Mouse (Mus musculus) midbrain, embryonic 10.5 days (tissue): Measurements from ENCODE around the gene Zfp853. TPM values are rescaled to one million over a fixed set of nuclear protein-coding genes. Genes with fewer than 3 reads are reported as not detected.

ENCODE experiments used
- DNase-seq: peaks from one replicate; pipeline ENCODE4 v3.0.0-alpha.2; 2017; ENCODE audit warnings: low spot score
- H3K27ac ChIP-seq: fragments of 300-500 bp; sonication (generic); replicated peaks from 2 replicates; pipeline ENCODE4 v1.5.1; 2016; ENCODE audit warnings: mild to moderate bottlenecking
- H3K27me3 ChIP-seq: fragments of 300-500 bp; sonication (generic); 2 replicates; pipeline ENCODE4 v1.6.1; 2016; ENCODE audit warnings: low read depth, mild to moderate bottlenecking; ENCODE audit not compliant: poor library complexity, severe bottlenecking
- H3K36me3 ChIP-seq: fragments of 300-500 bp; sonication (generic); 2 replicates; pipeline ENCODE4 v1.6.1; 2016; ENCODE audit warnings: mild to moderate bottlenecking, moderate library complexity
- H3K4me1 ChIP-seq: fragments of 300-500 bp; sonication (generic); 2 replicates; pipeline ENCODE4 v1.6.1; 2016
- H3K4me3 ChIP-seq: fragments of 300-500 bp; sonication (generic); 2 replicates; pipeline ENCODE4 v1.5.1; 2016; ENCODE audit warnings: mild to moderate bottlenecking, moderate library complexity
- H3K9me3 ChIP-seq: fragments of 300-500 bp; sonication (generic); replicated peaks from 2 replicates; pipeline ENCODE4 v1.6.1; 2016; ENCODE audit warnings: mild to moderate bottlenecking
- WGBS: fragments of 180-500 bp; shearing (Covaris S2); methylation state at CpG from one replicate; pipeline ENCODE4 v1.1.7; 2016; 5-methylcytosine and 5-hydroxymethylcytosine counted together
- polyA plus RNA-seq: library from polyadenylated mRNA; unstranded; fragments of >200 nt; fragmentation: Nextera tagmentation; extraction: Ambion mirVana; gene quantifications from 2 replicates; pipeline ENCODE4 v1.2.1, GENCODE M21; 2016

Gene Zfp853
- polyA plus RNA-seq, 1 experiment from 2014 or later = not detected

DNA sequence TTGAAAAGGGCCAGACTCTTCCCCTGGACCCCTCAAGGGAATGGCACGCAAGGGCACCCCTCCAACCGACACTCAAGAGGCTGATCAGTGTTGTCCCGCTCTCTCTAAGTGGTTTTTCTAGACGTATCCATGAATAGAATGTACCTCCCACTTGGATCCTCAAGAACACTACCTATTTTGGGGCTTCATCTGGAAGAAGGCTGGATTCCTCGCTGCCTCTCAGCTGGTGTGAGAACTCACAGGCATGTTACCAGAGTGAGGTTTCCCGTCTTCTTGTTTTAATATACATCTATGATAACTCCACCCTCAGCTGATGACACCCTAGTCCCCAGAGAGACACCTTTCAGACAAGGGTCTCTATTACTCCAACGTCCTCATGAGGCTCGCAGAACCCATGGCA, 31.8 kb downstream of the Zfp853 start:
- Histone ChIP-seq H3K36me3 (peaks cover 84% of the 10 kb centered on the region), H3K27ac (no peak overlapping the region), H3K4me3 (no peak overlapping the region), H3K27me3 (peaks cover 27% of the 10 kb centered on the region), H3K9me3 (no peaks in the 10 kb centered on the region), H3K4me1 (no peaks in the 10 kb centered on the region)
- no peak for DNase-seq
- 96% methylated on average over 8 of the region's 8 CpGs for WGBS

DNA sequence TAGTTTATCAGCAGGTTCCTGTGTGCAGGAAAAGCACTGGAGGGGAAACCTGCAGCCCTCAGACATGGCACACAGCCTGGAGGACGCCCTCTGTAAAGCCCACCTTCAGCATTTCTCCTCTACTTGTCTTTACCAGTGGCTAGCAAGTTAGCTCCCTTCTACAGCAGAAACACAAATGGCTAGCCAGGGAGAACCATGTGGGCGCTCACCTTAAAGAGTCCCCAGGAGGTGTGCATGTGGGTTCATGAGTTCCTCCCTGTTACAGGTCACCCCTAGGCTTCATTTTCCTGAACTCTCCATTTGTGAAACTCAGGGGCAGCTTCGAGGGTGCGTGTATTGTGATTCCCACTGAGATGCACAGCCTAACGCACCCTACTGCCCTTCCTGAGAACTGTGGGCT, 37.6 kb downstream of the Zfp853 start:
- WGBS = 69% methylated on average over 5 of the region's 5 CpGs
- DNase-seq = no peak
- Histone ChIP-seq H3K4me3 (no peak overlapping the region), H3K27me3 (peaks cover 86% of the 10 kb centered on the region), H3K36me3 (peaks cover 89% of the 10 kb centered on the region), H3K4me1 (peaks cover 30% of the 10 kb centered on the region), H3K9me3 (no peaks in the 10 kb centered on the region), H3K27ac (no peak overlapping the region)

- Histone ChIP-seq H3K4me1 (peaks cover 30% of the 10 kb centered on the region), H3K27ac (no peak overlapping the region), H3K9me3 (no peaks in the 10 kb centered on the region), H3K27me3 (peaks cover 90% of the 10 kb centered on the region), H3K36me3 (peaks cover 82% of the 10 kb centered on the region), H3K4me3 (peak overlapping the region; percentile 50)
- WGBS = 6% methylated on average over 24 of the region's 24 CpGs
- DNase-seq = no peak
Observed at GRCm38 (mm10) chr5:143255131-143255519, 38.3 kb downstream of the Zfp853 start.

- DNase-seq = peak; percentile 58
- H3K27ac ChIP-seq = no peak overlapping the region
- peaks cover 30% of the 10 kb centered on the region for H3K4me1 ChIP-seq
- H3K4me3 ChIP-seq = peak overlapping the region; percentile 50
- H3K9me3 ChIP-seq = no peaks in the 10 kb centered on the region
- peaks cover 90% of the 10 kb centered on the region for H3K27me3 ChIP-seq
- 2% methylated on average over 66 of the region's 66 CpGs for WGBS
- H3K36me3 ChIP-seq = peaks cover 81% of the 10 kb centered on the region
Observed at GRCm38 (mm10) chr5:143254487-143255130, 38.8 kb downstream of the Zfp853 start.

GRCm38 (mm10) chr5:143253881-143254486, 39.4 kb downstream of the Zfp853 start:
- WGBS = 3% methylated on average over 78 of the region's 81 CpGs

DNA sequence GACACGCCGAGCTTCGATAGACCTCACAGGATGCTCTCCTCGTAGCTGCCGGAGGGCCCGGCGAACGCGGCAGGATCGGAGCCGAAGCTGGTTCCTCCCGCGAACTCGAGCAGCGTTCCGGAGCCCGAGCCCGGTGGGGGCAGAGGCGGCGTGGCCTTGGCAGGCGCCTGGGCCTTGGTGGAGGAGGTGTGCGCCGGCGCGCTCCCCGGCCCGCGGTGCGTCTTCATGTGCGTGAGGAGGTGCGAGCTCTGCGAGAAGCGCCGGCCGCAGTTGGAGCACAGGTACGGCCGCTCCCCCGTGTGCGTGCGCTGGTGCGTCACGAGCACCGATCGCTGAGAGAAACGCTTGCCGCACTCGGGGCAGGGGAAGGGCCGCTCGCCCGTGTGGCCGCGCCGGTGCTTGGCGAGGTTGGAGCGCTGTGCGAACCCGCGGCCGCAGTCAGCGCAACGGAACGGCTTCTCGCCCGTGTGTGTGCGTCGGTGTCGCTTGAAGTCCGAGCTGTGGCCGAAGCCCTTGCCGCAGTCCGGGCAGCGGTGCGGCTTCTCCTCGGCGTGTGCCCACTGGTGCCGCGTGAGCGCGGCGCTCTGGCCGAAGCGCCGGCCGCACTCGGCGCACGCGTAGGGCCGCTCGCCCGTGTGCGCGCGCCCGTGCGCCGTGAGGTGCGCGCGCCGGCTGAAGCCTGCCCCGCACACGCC, 40.1 kb downstream of the Zfp853 start:
- Histone ChIP-seq H3K36me3 (peaks cover 80% of the 10 kb centered on the region), H3K27ac (no peak overlapping the region), H3K9me3 (no peaks in the 10 kb centered on the region), H3K4me1 (peaks cover 30% of the 10 kb centered on the region), H3K4me3 (peak overlapping the region; percentile 50), H3K27me3 (peaks cover 79% of the 10 kb centered on the region)
- 1% methylated on average over 103 of the region's 103 CpGs for WGBS
- peak; percentile 50 for DNase-seq

More at GRCm38 (mm10) chr5:143253881-143254486, 39.4 kb downstream of the Zfp853 start:
- Histone ChIP-seq H3K4me1 (peaks cover 30% of the 10 kb centered on the region), H3K4me3 (peak overlapping the region; percentile 50), H3K27me3 (peaks cover 86% of the 10 kb centered on the region), H3K36me3 (peaks cover 80% of the 10 kb centered on the region), H3K27ac (no peak overlapping the region), H3K9me3 (no peaks in the 10 kb centered on the region)
- DNase-seq = no peak

- 10% methylated on average over 18 of the region's 18 CpGs for WGBS
- H3K36me3 ChIP-seq = peaks cover 80% of the 10 kb centered on the region
Observed at GRCm38 (mm10) chr5:143252791-143253185, 40.6 kb downstream of the Zfp853 start.

GRCm38 (mm10) chr5:143252039-143252438, 41.4 kb downstream of the Zfp853 start:
- WGBS = 41% methylated on average over 6 of the region's 6 CpGs
- DNase-seq = no peak
- Histone ChIP-seq H3K9me3 (no peaks in the 10 kb centered on the region), H3K4me1 (peaks cover 30% of the 10 kb centered on the region), H3K36me3 (peaks cover 80% of the 10 kb centered on the region), H3K27me3 (peaks cover 66% of the 10 kb centered on the region), H3K27ac (no peak overlapping the region), H3K4me3 (no peak overlapping the region)

More at GRCm38 (mm10) chr5:143252791-143253185, 40.6 kb downstream of the Zfp853 start:
- peaks cover 74% of the 10 kb centered on the region for H3K27me3 ChIP-seq
- peak overlapping the region; percentile 50 for H3K4me3 ChIP-seq
- no peak overlapping the region for H3K27ac ChIP-seq
- H3K9me3 ChIP-seq = no peaks in the 10 kb centered on the region
- H3K4me1 ChIP-seq = peaks cover 30% of the 10 kb centered on the region
- DNase-seq = no peak

- peaks cover 99% of the 10 kb centered on the region for H3K36me3 ChIP-seq
- 97% methylated on average over 26 of the region's 26 CpGs for WGBS
Observed at GRCm38 (mm10) chr5:143244926-143245325, 48.5 kb downstream of the Zfp853 start.

More at GRCm38 (mm10) chr5:143244926-143245325, 48.5 kb downstream of the Zfp853 start:
- Histone ChIP-seq H3K4me3 (no peak overlapping the region), H3K27ac (no peak overlapping the region), H3K4me1 (no peaks in the 10 kb centered on the region), H3K9me3 (no peaks in the 10 kb centered on the region), H3K27me3 (no peaks in the 10 kb centered on the region)
- no peak for DNase-seq

Other genes starting within 250 kb of the Zfp853 start
- 39.8 and 46.5 TPM in 2 replicates for gene Rnf216, start 180.6 kb downstream of the Zfp853 start, polyA plus RNA-seq
- gene Olfr718-ps1, start 146.0 kb downstream of the Zfp853 start, polyA plus RNA-seq = 0.04 TPM in 1 of 2 replicates, not detected in the other
- 13.4 and 15.6 TPM in 2 replicates for gene Rbak, start 112.8 kb downstream of the Zfp853 start, polyA plus RNA-seq
- gene Spdye4b, start 112.6 kb downstream of the Zfp853 start, polyA plus RNA-seq = not detected in 2 replicates
- not detected in 2 replicates for gene Spdye4a, start 66.7 kb downstream of the Zfp853 start, polyA plus RNA-seq
- 20.8 and 21.3 TPM in 2 replicates for gene Zfp12, start 58.5 kb downstream of the Zfp853 start, polyA plus RNA-seq
- gene Zfp316, start 23.6 kb downstream of the Zfp853 start, polyA plus RNA-seq = 4.2 and 5.2 TPM in 2 replicates
- gene E130309D02Rik, start 21.7 kb upstream of the Zfp853 start, polyA plus RNA-seq = 59.2 and 61.7 TPM in 2 replicates
- gene Zdhhc4, start 35.6 kb upstream of the Zfp853 start, polyA plus RNA-seq = 64.8 and 72.9 TPM in 2 replicates
- 0.05 and 0.14 TPM in 2 replicates for gene Grid2ip, start 63.7 kb upstream of the Zfp853 start, polyA plus RNA-seq
- gene Kdelr2, start 110.2 kb upstream of the Zfp853 start, polyA plus RNA-seq = 191 and 203 TPM in 2 replicates
- 15.0 and 15.2 TPM in 2 replicates for gene Daglb, start 171.0 kb upstream of the Zfp853 start, polyA plus RNA-seq
- 378 and 386 TPM in 2 replicates for gene Rac1, start 234.4 kb upstream of the Zfp853 start, polyA plus RNA-seq